Mouse (Mus musculus) lung, embryonic 16.5 days (tissue): ENCODE results near the gene Ly6g5b. TPM values are rescaled to one million over a fixed set of nuclear protein-coding genes. Genes with fewer than 3 reads are reported as not detected.

Experiments
- ATAC-seq: fragments of 200-750 bp; cut with Nextera tagmentation; 2 replicates; pipeline ENCODE4 v1.8.0; 2017; ENCODE audit warnings: low read depth, mild to moderate bottlenecking, moderate library complexity
- H3K27ac ChIP-seq: fragments of 300-500 bp; sonication (generic); 2 replicates; pipeline ENCODE4 v1.5.1; 2014; ENCODE audit warnings: mild to moderate bottlenecking, control low read depth, low read length
- H3K27me3 ChIP-seq: fragments of 300-500 bp; sonication (generic); 2 replicates; pipeline ENCODE4 v1.6.1; 2014; ENCODE audit warnings: low read depth, low read length, mixed read lengths; ENCODE audit not compliant: control insufficient read depth, insufficient read depth
- H3K36me3 ChIP-seq: fragments of 300-500 bp; sonication (generic); 2 replicates; pipeline ENCODE4 v1.6.1; 2014; ENCODE audit warnings: low read length; ENCODE audit not compliant: control insufficient read depth, insufficient read depth
- H3K4me1 ChIP-seq: fragments of 300-500 bp; sonication (generic); replicated peaks from 2 replicates; pipeline ENCODE4 v1.6.1; 2014; ENCODE audit warnings: low read length, mixed read lengths; ENCODE audit not compliant: control insufficient read depth, insufficient read depth
- H3K4me2 ChIP-seq: fragments of 300-500 bp; sonication (generic); 2 replicates; pipeline ENCODE4 v1.6.1; 2014; ENCODE audit warnings: low read depth, low read length, control low read depth
- H3K4me3 ChIP-seq: fragments of 300-500 bp; sonication (generic); 2 replicates; pipeline ENCODE4 v1.5.1; 2014; ENCODE audit warnings: mild to moderate bottlenecking, low read length, control low read depth
- H3K9ac ChIP-seq: fragments of 300-500 bp; sonication (generic); 2 replicates; pipeline ENCODE4 v1.6.1; 2014; ENCODE audit warnings: low read length, control low read depth
- H3K9me3 ChIP-seq: fragments of 300-500 bp; sonication (generic); 2 replicates; pipeline ENCODE4 v1.6.1; 2016; ENCODE audit warnings: low read length; ENCODE audit not compliant: control insufficient read depth
- WGBS: fragments of 180-500 bp; shearing (Covaris S2); extraction: QIAGEN DNeasy Blood & Tissue Kit; methylation state at CpG from one replicate; pipeline ENCODE4 v1.1.7; 2014; 5-methylcytosine and 5-hydroxymethylcytosine counted together
- polyA plus RNA-seq: library from polyadenylated mRNA; unstranded; fragments of >200 nt; fragmentation: Nextera tagmentation; extraction: Ambion mirVana; gene quantifications from 2 replicates; pipeline ENCODE4 v1.2.1, GENCODE M21; 2015

Ly6g5b gene
- polyA plus RNA-seq, 1 experiment from 2014 or later, result 0.60 TPM

- Histone ChIP-seq H3K36me3 (peaks cover 90% of the 10 kb centered on the region), H3K9me3 (no peaks in the 10 kb centered on the region), H3K4me2 (no peak overlapping the region), H3K9ac (no peak overlapping the region), H3K27ac (no peak overlapping the region), H3K4me3 (no peak overlapping the region), H3K4me1 (peaks cover 7% of the 10 kb centered on the region), H3K27me3 (no peaks in the 10 kb centered on the region)
- no peak for ATAC-seq
- WGBS, result 86% methylated on average over 8 of the region's 8 CpGs
These were observed 42.5 kb upstream of the Ly6g5b start for GRCm38 (mm10) chr17:35157661-35158175.

- no peak overlapping the region for H3K4me2 ChIP-seq
- no peak for ATAC-seq
- H3K36me3 ChIP-seq, result peaks cover 95% of the 10 kb centered on the region
- H3K4me1 ChIP-seq, result peaks cover 3% of the 10 kb centered on the region
- no peak overlapping the region for H3K9ac ChIP-seq
- no peaks in the 10 kb centered on the region for H3K9me3 ChIP-seq
- 88% methylated on average over 8 of the region's 8 CpGs for WGBS
- no peak overlapping the region for H3K4me3 ChIP-seq
- H3K27me3 ChIP-seq, result no peaks in the 10 kb centered on the region
- no peak overlapping the region for H3K27ac ChIP-seq
These were observed 42.0 kb upstream of the Ly6g5b start for GRCm38 (mm10) chr17:35157254-35157653.

GRCm38 (mm10) chr17:35156461-35157200 lies 41.4 kb upstream of the Ly6g5b start:
- Histone ChIP-seq H3K9me3 (no peaks in the 10 kb centered on the region), H3K9ac (no peak overlapping the region), H3K27me3 (no peaks in the 10 kb centered on the region), H3K27ac (no peak overlapping the region), H3K36me3 (peaks cover 97% of the 10 kb centered on the region), H3K4me1 (no peaks in the 10 kb centered on the region), H3K4me3 (no peak overlapping the region), H3K4me2 (no peak overlapping the region)
- 89% methylated on average over 33 of the region's 33 CpGs for WGBS
- no peak for ATAC-seq

GRCm38 (mm10) chr17:35155451-35155850 lies 40.2 kb upstream of the Ly6g5b start:
- 89% methylated on average over 12 of the region's 12 CpGs for WGBS
- peaks cover 95% of the 10 kb centered on the region for H3K36me3 ChIP-seq
- H3K4me3 ChIP-seq, result no peak overlapping the region
- no peaks in the 10 kb centered on the region for H3K27me3 ChIP-seq
- no peaks in the 10 kb centered on the region for H3K4me1 ChIP-seq
- no peak overlapping the region for H3K27ac ChIP-seq
- ATAC-seq, result no peak
- H3K9ac ChIP-seq, result no peak overlapping the region
- H3K9me3 ChIP-seq, result no peaks in the 10 kb centered on the region
- no peak overlapping the region for H3K4me2 ChIP-seq

- H3K9ac ChIP-seq, result no peak overlapping the region
- H3K4me3 ChIP-seq, result no peak overlapping the region
- H3K27ac ChIP-seq, result no peak overlapping the region
- no peaks in the 10 kb centered on the region for H3K4me1 ChIP-seq
- no peaks in the 10 kb centered on the region for H3K27me3 ChIP-seq
- H3K36me3 ChIP-seq, result peaks cover 95% of the 10 kb centered on the region
- no peak for ATAC-seq
- WGBS, result 79% methylated on average over 7 of the region's 7 CpGs
- H3K9me3 ChIP-seq, result no peaks in the 10 kb centered on the region
- H3K4me2 ChIP-seq, result no peak overlapping the region
These were observed 39.4 kb upstream of the Ly6g5b start for GRCm38 (mm10) chr17:35154616-35155015.

GRCm38 (mm10) chr17:35153931-35154330 lies 38.7 kb upstream of the Ly6g5b start:
- Histone ChIP-seq H3K4me3 (no peak overlapping the region), H3K4me1 (no peaks in the 10 kb centered on the region), H3K9me3 (no peaks in the 10 kb centered on the region), H3K9ac (no peak overlapping the region), H3K4me2 (no peak overlapping the region), H3K36me3 (peaks cover 94% of the 10 kb centered on the region), H3K27me3 (no peaks in the 10 kb centered on the region), H3K27ac (no peak overlapping the region)
- no peak for ATAC-seq
- WGBS, result 86% methylated on average over 4 of the region's 4 CpGs

- no peak for ATAC-seq
- Histone ChIP-seq H3K36me3 (peaks cover 89% of the 10 kb centered on the region), H3K9me3 (no peaks in the 10 kb centered on the region), H3K4me2 (no peak overlapping the region), H3K4me3 (no peak overlapping the region), H3K4me1 (no peaks in the 10 kb centered on the region), H3K27me3 (no peaks in the 10 kb centered on the region), H3K9ac (no peak overlapping the region), H3K27ac (no peak overlapping the region)
- WGBS, result 82% methylated on average over 9 of the region's 9 CpGs
These were observed 37.8 kb upstream of the Ly6g5b start for GRCm38 (mm10) chr17:35153077-35153476.

- Histone ChIP-seq H3K27me3 (no peaks in the 10 kb centered on the region), H3K4me1 (no peaks in the 10 kb centered on the region), H3K9ac (no peak overlapping the region), H3K36me3 (peaks cover 88% of the 10 kb centered on the region), H3K9me3 (no peaks in the 10 kb centered on the region), H3K4me3 (no peak overlapping the region), H3K4me2 (no peak overlapping the region), H3K27ac (no peak overlapping the region)
- ATAC-seq, result no peak
- WGBS, result 91% methylated on average over 4 of the region's 4 CpGs
These were observed 36.9 kb upstream of the Ly6g5b start for GRCm38 (mm10) chr17:35152121-35152520.

- Histone ChIP-seq H3K27ac (no peak overlapping the region), H3K27me3 (no peaks in the 10 kb centered on the region), H3K9ac (no peak overlapping the region), H3K36me3 (peaks cover 85% of the 10 kb centered on the region), H3K4me3 (no peak overlapping the region), H3K4me2 (no peak overlapping the region), H3K9me3 (no peaks in the 10 kb centered on the region), H3K4me1 (no peaks in the 10 kb centered on the region)
- 63% methylated on average over 5 of the region's 5 CpGs for WGBS
- ATAC-seq, result no peak
These were observed 32.9 kb upstream of the Ly6g5b start for GRCm38 (mm10) chr17:35147922-35148639.
